Mouse (Mus musculus): Measurements from ENCODE around the gene Kcnj14.

Kcnj14 gene

GRCm38 (mm10) chr7:45797661-45798510, 26.7 kb downstream of the Kcnj14 start:
- DNase-seq (ENCODE audit: low spot score in 2 of 2) = no peak

GRCm38 (mm10) chr7:45796950-45797349, 27.6 kb downstream of the Kcnj14 start:
- DNase-seq (ENCODE audit: low spot score in 2 of 2) = peak in 1 of 2 experiments; percentile 38

- no peak for DNase-seq (ENCODE audit: low spot score in 2 of 2)
These were observed 29.6 kb downstream of the Kcnj14 start for GRCm38 (mm10) chr7:45794971-45795370.

- DNase-seq (ENCODE audit: low spot score in 2 of 2) = no peak
These were observed 30.5 kb downstream of the Kcnj14 start for GRCm38 (mm10) chr7:45793969-45794585.

GRCm38 (mm10) chr7:45793240-45793639, 31.3 kb downstream of the Kcnj14 start:
- DNase-seq (ENCODE audit: low spot score in 2 of 2) = no peak

GRCm38 (mm10) chr7:45791756-45792490, 32.7 kb downstream of the Kcnj14 start:
- no peak for DNase-seq (ENCODE audit: low spot score in 2 of 2)

GRCm38 (mm10) chr7:45790721-45791120, 33.9 kb downstream of the Kcnj14 start:
- no peak for DNase-seq (ENCODE audit: low spot score in 2 of 2)

GRCm38 (mm10) chr7:45787642-45788041, 36.9 kb downstream of the Kcnj14 start:
- DNase-seq (ENCODE audit: low spot score in 2 of 2) = no peak

- no peak for DNase-seq (ENCODE audit: low spot score in 2 of 2)
These were observed 37.7 kb downstream of the Kcnj14 start for GRCm38 (mm10) chr7:45786661-45787413.

GRCm38 (mm10) chr7:45786136-45786578, 38.4 kb downstream of the Kcnj14 start:
- no peak for DNase-seq (ENCODE audit: low spot score in 2 of 2)

GRCm38 (mm10) chr7:45785388-45786135, 39.0 kb downstream of the Kcnj14 start:
- no peak for DNase-seq (ENCODE audit: low spot score in 2 of 2)

- DNase-seq (ENCODE audit: low spot score in 2 of 2) = no peak
These were observed 39.8 kb downstream of the Kcnj14 start, which contains the start of gene Sult2b1 for GRCm38 (mm10) chr7:45784524-45785372. TSS of gene Sult2b1 (minus strand) at chr7:45784669.

GRCm38 (mm10) chr7:45783511-45784091, 41.0 kb downstream of the Kcnj14 start, which contains the start of gene Lmtk3:
TSS of gene Lmtk3 (plus strand) at chr7:45783738.
- peak; percentile 55 to 66 for DNase-seq (ENCODE audit: low spot score in 2 of 2)

GRCm38 (mm10) chr7:45782271-45782670, 42.3 kb downstream of the Kcnj14 start:
- no peak for DNase-seq (ENCODE audit: low spot score in 2 of 2)

GRCm38 (mm10) chr7:45779081-45779641, 45.4 kb downstream of the Kcnj14 start:
- DNase-seq (ENCODE audit: low spot score in 2 of 2) = peak in 1 of 2 experiments; percentile 18

GRCm38 (mm10) chr7:45775237-45775636, 49.3 kb downstream of the Kcnj14 start:
- no peak for DNase-seq (ENCODE audit: low spot score in 2 of 2)

- DNase-seq (ENCODE audit: low spot score in 2 of 2) = no peak
These were observed 53.5 kb downstream of the Kcnj14 start for GRCm38 (mm10) chr7:45771101-45771500.

- DNase-seq (ENCODE audit: low spot score in 2 of 2) = no peak
These were observed 54.0 kb downstream of the Kcnj14 start for GRCm38 (mm10) chr7:45770427-45771082.

Measured in spleen, postnatal 36 days (tissue).